Mouse (Mus musculus): ENCODE results near the gene Ttc29.

Ttc29 gene

DNA sequence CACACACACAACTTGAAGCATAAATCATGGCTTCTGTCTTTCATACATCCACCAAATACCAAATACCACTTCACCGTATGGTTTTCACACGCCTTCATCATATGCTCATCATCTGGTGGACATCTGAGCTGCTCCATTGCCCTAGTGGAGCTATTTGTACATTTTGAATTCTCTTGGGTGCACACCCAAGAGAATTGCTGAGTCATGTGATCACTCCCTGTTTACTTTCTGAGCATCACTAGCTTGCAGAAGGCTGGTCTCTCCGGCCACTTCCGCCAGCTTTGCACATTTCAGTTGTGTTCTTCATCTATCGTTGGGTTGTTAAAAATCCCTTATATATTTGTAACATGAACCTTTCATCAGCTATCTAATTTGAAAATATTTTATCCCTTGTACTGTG lies 65.5 kb downstream of the Ttc29 start:
- DNase-seq (ENCODE audit: low spot score) = no peak

DNA sequence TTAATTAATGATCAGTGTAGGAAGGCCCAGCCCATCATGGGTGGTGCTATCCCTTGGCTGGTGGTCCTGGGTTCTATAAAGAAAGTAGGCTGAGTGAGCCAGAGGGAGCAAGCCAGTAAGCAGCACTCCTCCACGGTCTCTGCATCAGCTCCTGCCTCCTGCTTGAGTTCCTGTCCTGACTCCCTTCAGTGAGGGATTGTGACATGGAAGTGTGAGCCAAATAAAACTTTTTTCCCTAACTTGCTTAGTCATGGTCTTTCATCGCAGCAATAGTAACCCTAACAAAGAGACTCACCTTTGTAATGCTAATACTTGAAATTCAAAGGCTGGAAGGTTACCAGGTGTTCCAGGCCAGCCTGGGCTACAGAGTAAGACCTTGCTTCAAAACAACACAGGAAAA lies 71.7 kb downstream of the Ttc29 start:
- no peak for DNase-seq (ENCODE audit: low spot score)

DNA sequence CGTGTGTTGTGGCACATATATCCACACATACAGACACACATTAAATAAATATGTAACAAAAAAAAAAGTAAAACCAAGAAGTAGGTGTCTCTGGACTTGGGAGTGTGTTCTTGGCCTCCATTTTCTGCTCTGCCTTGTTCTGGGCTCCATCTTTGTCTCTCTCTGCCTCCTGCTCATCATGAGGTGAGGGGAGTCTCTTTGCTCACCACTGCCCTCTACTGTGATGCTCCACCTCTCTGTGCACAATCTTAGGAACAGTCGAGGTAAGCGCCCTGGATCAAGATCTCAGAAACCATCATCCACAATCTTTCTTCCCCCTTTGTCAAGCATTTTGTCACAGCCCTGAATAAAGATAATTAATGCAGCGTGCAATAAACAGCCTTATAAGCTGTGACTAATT lies 72.3 kb downstream of the Ttc29 start:
- DNase-seq (ENCODE audit: low spot score) = no peak

DNA sequence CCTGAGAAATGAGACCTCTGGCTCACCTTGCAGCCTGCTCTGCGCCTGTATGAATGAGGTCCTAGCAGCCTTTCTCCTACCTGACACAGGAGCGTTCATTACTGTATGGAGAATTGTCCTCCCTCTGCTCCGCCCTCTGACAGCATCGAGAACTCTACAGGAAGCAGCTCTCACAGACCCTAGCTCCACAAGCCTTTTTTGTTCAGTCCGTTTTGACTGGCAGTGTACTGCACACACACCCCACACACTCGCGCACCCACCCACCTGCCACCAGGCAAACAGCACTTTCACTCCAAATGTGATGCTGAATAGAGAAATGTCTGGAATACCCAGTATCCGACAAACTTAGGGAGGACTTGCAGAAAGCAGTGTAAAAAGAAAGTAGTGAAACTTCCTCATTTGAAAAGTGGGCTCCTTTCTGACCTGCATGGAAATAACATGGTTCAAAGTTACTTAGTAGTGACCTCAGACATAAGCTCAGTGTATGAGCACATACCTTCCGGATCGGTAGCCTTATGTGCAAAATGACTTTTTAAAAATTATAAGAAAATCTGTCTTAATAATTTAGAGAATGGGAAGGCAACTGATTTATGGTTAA lies 76.4 kb downstream of the Ttc29 start:
- DNase-seq (ENCODE audit: low spot score) = no peak

- DNase-seq (ENCODE audit: low spot score) = no peak
Observed at GRCm38 (mm10) chr8:78290274-78290673, 77.2 kb downstream of the Ttc29 start.

- no peak for DNase-seq (ENCODE audit: low spot score)
Observed at GRCm38 (mm10) chr8:78295494-78295893, 82.4 kb downstream of the Ttc29 start.

DNA sequence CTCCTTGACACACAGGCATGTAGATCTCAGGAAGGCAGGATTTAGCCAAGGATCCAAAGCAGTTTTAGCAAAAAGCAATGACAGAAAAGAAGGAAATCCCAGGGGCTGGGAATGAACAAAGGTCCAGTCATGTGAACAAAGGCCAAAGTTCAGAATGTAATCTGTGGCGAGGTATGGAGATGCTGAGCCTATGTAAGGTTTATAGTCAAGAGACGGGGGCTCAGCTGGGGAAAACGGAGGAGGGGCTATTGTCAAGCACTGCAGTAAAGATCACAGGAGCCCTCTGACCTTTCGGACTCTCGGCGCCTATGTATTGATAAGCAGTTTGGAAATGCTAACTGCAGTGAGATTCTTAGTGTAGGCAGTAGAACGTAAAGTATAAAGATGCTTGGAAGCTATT lies 90.5 kb downstream of the Ttc29 start:
- no peak for DNase-seq (ENCODE audit: low spot score)

DNA sequence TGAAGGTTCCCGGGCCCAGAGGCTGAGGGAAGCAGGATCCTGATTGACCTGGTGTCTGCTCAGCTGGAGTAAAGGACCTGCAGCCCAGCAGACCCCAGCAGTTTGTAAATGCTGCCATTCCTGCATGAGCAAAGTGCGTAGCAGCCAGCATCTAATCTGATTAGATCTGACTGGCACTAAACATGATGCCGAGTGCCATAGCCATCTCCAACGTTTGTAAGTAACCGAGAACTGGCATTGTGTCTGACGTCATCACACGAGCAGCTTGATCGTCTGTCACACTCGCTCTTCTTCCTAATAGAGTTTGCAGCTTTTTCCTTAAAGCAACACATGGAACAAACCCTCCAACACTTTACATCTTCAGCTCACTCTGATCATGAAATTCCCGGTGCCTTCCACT lies 93.5 kb downstream of the Ttc29 start:
- DNase-seq (ENCODE audit: low spot score) = no peak

GRCm38 (mm10) chr8:78307131-78307530 lies 94.0 kb downstream of the Ttc29 start:
- DNase-seq (ENCODE audit: low spot score) = no peak

DNA sequence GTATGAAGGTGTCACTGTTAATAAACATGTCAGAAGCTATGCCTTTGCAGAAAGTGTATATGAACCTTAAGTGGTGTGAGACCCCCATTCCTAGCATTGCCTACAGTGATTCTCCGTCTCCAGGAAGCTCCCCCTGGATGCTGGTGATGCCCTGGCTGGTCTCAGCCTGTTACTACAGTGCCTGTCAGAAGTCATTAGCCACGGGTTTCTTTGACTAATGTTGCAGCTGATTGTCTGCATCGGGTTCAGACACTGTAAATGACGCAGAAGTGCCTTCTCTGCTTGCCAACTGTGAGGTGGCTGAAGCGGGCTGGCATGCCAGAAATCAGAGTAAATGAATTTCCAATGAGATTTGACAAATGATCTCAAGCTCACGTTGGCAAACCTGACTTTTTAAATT lies 96.4 kb downstream of the Ttc29 start:
- no peak for DNase-seq (ENCODE audit: low spot score)

GRCm38 (mm10) chr8:78315576-78315975 lies 102.5 kb downstream of the Ttc29 start:
- DNase-seq (ENCODE audit: low spot score) = no peak

DNA sequence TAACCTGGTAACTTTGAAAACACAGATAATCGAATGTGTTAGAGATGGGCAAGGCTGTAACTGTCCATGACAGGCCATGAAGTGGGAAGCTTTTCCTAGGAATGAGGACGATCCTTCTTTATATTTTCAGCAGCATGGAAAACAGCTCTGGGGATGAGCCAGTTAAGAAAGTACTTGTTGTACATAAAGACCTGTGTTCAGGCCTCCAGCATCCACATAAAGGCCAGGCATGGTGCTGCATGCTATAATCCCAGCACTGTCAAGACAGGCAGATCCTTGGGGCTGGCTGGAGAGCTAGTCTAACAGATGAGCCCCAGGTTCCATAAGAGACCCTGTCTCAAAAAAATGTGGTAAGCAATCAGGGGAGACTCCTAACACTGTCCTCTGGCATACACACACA lies 104.6 kb downstream of the Ttc29 start:
- no peak for DNase-seq (ENCODE audit: low spot score)

- DNase-seq (ENCODE audit: low spot score) = no peak
Observed at GRCm38 (mm10) chr8:78323391-78323790, 110.3 kb downstream of the Ttc29 start.

DNA sequence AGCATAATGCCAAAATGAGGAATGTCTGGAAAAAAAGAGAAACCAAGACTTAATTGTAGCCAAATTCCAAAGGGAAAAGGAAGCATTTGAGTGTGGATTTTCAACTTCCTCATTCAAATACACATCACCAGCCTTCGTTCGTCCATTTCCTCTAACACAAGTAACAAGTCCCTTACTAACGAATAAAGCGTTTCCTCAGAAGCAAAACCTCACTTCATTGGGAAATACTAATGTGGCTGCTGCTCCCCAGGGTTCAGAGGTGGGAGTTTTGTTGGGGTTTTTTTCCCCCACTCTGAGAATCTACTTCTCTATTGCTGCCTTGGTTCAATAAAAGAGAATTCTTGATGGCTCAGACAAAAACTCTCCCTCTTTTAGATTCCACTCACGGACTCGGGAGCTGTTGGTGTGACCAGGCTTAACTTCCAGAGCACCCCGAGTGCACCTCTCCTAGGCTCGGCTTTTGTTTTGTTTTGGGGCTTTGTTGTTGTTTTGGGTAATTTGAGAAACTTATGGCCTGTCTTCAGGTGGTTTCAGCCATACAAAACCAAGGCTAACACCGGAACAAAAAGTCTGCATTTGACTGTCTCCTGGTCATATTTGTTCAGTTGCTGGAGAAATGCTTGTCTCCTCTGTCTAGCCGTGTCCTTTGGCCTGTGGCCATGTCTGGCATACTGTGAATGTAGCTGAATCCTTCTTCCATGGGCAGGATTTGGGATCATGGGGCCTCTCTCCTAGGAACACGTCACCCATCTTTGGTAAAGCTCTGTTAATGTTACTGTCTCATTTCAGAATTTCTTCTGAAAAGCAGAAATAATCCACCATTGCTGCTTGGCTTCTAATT lies 127.8 kb downstream of the Ttc29 start:
- no peak for DNase-seq (ENCODE audit: low spot score)

DNA sequence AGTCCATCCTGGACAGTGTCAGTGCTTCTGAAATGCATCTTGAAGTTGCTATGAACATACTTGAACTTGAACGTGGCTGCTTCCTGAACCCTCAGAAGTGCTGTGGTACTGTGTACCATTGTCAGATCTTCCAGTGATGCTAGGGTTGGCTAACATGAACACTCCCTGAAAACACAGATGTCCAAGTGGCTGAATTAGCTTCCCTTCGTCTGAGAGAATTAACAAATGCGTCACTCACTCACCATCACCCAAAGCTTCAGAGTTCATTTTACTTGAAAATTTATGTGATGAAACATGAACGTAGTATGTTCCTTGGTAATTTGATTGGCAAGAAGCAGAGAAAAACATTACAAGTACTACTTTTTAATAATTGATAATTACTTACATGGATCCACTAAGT lies 129.1 kb downstream of the Ttc29 start:
- DNase-seq (ENCODE audit: low spot score) = no peak

DNA sequence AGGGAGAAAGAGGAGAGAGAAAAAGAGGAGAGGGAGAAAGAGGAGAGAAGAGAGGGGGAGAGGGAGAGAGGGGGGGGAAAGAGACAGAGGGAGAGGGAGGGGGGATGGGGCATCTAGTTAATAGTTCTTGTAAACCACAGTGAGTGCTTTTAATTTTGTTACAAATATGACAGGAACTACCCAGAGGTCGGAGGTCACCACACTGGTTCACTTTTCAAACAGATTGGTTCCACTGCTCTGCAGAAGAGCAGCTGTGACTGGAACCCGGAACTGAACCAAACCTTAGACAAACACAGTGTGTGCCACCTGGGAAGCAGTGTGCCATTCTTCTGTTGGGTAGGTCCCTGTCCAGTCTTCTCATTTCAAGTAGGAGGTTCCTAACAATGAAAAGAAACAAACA lies 130.9 kb downstream of the Ttc29 start:
- peak; percentile 35 for DNase-seq (ENCODE audit: low spot score)

DNA sequence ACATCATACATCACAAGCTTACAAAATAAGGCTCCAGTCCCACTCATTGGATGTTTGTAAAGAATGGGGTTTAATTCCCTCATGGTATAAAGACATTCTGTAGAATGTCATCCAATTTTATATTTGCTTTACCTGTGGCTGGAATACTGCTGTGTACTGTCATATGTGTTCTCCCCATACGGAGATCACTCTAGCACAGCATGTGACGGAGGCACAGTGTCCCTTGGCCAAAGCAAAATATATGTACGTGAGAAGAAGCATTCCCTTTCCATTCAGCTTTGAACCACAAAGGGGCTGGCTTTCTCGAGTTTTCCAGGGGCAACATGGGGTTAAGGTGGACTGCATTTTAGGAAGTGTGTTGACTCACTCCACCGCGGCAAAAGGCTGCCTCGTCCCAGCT lies 132.6 kb downstream of the Ttc29 start:
- no peak for DNase-seq (ENCODE audit: low spot score)

GRCm38 (mm10) chr8:78346131-78346621 lies 133.1 kb downstream of the Ttc29 start:
- peak; percentile 5 for DNase-seq (ENCODE audit: low spot score)

DNA sequence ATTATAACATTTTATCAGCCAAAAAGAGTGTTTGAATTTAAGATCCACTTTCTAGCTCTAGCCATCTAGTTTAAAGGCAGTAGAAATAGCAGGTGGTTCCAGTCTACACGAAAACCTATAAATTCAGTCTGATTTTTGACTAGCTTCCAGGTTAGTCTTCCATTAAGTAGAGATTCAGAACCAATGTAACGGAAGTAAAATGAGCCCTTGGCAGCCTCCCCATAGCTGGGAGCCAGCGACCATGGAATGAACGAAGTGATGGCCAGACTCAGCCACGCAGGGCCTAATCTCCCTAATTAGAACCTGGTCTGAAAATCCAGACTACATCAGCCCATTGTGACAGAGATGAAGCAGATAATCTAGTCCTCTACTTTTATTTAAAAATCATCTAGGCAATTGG lies 140.8 kb downstream of the Ttc29 start:
- DNase-seq (ENCODE audit: low spot score) = no peak

DNA sequence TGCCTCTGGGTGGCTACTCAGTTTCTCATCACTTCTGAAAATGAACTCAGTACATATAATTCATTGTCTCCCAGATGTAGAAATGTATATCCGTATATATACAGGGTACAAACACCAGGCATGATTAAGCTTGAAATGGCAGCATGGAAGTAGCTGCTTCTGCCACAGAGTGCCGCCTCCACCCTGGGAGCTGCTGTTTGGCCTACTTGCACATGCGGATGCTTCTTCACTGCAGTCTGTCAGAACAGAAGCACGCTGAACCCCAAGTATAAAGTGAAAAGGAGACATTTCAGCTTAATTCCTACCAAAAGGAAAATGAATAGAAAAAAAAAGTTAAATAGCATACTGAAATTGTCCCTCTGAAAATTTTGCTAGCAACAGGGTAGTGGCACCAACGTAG lies 141.7 kb downstream of the Ttc29 start:
- no peak for DNase-seq (ENCODE audit: low spot score)

DNA sequence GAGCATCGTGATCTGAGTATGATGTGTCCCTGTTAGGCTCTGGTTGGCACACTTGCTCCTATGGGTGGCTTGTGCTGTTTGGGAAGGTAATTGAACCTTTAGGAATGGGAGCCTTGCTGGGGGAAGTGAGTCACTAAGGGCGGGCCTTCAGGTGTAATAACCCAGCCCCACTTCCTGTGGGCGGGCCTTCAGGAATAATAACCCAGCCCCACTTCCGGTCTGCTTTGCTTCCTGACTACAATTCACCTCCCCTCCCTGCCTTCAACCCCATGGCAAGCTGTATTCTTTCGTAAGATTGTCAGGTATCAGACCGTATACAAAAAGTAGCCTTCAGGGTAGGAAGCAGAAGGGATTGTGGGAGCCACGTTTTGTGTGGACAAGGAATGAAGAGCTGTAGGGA lies 177.7 kb downstream of the Ttc29 start:
- no peak for DNase-seq (ENCODE audit: low spot score)

DNA sequence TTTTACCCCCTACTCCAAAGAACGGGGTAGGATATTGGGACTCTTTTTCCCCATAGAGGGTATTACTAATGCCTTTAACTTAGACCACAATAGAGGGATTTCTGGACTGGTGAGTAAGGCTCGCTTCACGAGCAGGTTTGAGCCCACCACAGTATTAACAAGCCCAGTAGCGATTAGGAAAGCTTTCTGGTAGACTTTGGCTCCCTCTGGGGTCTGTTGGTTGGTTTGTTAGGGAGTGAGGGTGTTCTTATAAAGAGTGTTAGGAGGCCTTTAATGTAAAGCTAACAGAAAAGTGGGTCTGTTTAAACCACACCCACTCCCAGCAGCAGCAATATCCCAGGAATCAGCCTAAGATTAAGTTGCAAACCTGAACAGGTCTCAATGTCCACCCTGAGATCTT lies 206.2 kb downstream of the Ttc29 start:
- DNase-seq (ENCODE audit: low spot score) = no peak

DNA sequence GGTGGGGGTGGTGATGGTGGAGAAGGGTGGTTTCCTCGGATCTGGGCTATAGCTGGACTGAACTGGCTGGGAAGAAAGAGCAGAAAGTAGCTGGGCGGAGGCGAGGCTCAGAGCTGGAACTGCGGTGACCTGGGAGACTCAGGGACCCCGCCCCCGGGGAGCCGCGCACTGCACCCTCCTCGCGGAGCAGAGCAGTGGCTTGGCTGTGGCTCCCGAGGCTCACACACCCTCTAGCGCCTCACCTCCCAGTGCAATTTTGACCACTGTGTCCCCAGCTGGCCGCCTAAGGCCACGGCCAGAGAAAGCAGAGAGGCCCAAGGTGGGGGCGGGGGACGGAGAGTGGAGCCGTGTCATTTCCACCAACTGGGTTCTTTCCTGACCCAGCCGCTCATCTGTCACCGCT lies 207.0 kb downstream of the Ttc29 start:
- peak; percentile 59 for DNase-seq (ENCODE audit: low spot score)

GRCm38 (mm10) chr8:78423937-78424336 lies 210.8 kb downstream of the Ttc29 start:
- DNase-seq (ENCODE audit: low spot score) = no peak
